Mouse (Mus musculus): ENCODE measurements at regions not wholly inside any gene's neighbourhood (a gene's known extent, or its start where the extent isn't known, plus 50 kb on each side); places are given as distances from the start of the nearest gene placed in this dataset.
"Not testable (repeated sequence)": the region's sequence is repeated elsewhere in the genome, so short reads cannot be mapped to it uniquely, and the experiment has no call there.

GRCm38 (mm10) chr10:99349125-99349716 lies 86.2 kb downstream of the Dusp6 start:
- H3K27ac ChIP-seq (ENCODE audit: insufficient read depth, low read length), result no peak overlapping the region
- TF ChIP-seq POLR2A (IDR thresholded peaks at IDR 0.05; ENCODE audit: extremely low read depth, insufficient read depth, low read length) (no peak), CTCF (IDR thresholded peaks at IDR 0.05; ENCODE audit: extremely low read depth, insufficient read depth, low read length) (no peak)
- peaks cover 3% of the 10 kb centered on the region; the same call in 1 of the 2 replicates for H3K4me1 ChIP-seq (ENCODE audit: control insufficient read depth, insufficient read depth, low read length)
- H3K4me3 ChIP-seq (ENCODE audit: insufficient read depth, low read length), result no peak overlapping the region

GRCm38 (mm10) chr10:99353541-99354292 lies 90.7 kb downstream of the Dusp6 start:
- H3K4me3 ChIP-seq (ENCODE audit: insufficient read depth, low read length), result no peak overlapping the region
- no peak overlapping the region for H3K27ac ChIP-seq (ENCODE audit: insufficient read depth, low read length)
- TF ChIP-seq CTCF (IDR thresholded peaks at IDR 0.05; ENCODE audit: extremely low read depth, insufficient read depth, low read length) (no peak), POLR2A (IDR thresholded peaks at IDR 0.05; ENCODE audit: extremely low read depth, insufficient read depth, low read length) (no peak)
- H3K4me1 ChIP-seq (ENCODE audit: control insufficient read depth, insufficient read depth, low read length), result peaks cover 3% of the 10 kb centered on the region; the same call in 1 of the 2 replicates

- no peak overlapping the region for H3K4me3 ChIP-seq (ENCODE audit: insufficient read depth, low read length)
- H3K4me1 ChIP-seq (ENCODE audit: control insufficient read depth, insufficient read depth, low read length), result peaks cover 3% of the 10 kb centered on the region; the same call in 1 of the 2 replicates
- TF ChIP-seq CTCF (IDR thresholded peaks at IDR 0.05; ENCODE audit: extremely low read depth, insufficient read depth, low read length), result no peak
- TF ChIP-seq POLR2A (IDR thresholded peaks at IDR 0.05; ENCODE audit: extremely low read depth, insufficient read depth, low read length), result no peak
- no peak overlapping the region for H3K27ac ChIP-seq (ENCODE audit: insufficient read depth, low read length)
Observed at GRCm38 (mm10) chr10:99354352-99354751, 91.3 kb downstream of the Dusp6 start.

- TF ChIP-seq POLR2A (IDR thresholded peaks at IDR 0.05; ENCODE audit: extremely low read depth, insufficient read depth, low read length), result no peak
- no peak for TF ChIP-seq CTCF (IDR thresholded peaks at IDR 0.05; ENCODE audit: extremely low read depth, insufficient read depth, low read length)
- peaks cover 3% of the 10 kb centered on the region; the same call in 1 of the 2 replicates for H3K4me1 ChIP-seq (ENCODE audit: control insufficient read depth, insufficient read depth, low read length)
- H3K4me3 ChIP-seq (ENCODE audit: insufficient read depth, low read length), result no peak overlapping the region
- no peak overlapping the region for H3K27ac ChIP-seq (ENCODE audit: insufficient read depth, low read length)
Observed at GRCm38 (mm10) chr10:99355303-99355702, 92.3 kb downstream of the Dusp6 start.

- TF ChIP-seq CTCF (IDR thresholded peaks at IDR 0.05; ENCODE audit: extremely low read depth, insufficient read depth, low read length) (no peak), POLR2A (IDR thresholded peaks at IDR 0.05; ENCODE audit: extremely low read depth, insufficient read depth, low read length) (no peak)
- H3K4me1 ChIP-seq (ENCODE audit: control insufficient read depth, insufficient read depth, low read length), result no peaks in the 10 kb centered on the region; the same call in 1 of the 2 replicates
- H3K27ac ChIP-seq (ENCODE audit: insufficient read depth, low read length), result no peak overlapping the region
- H3K4me3 ChIP-seq (ENCODE audit: insufficient read depth, low read length), result no peak overlapping the region
Observed at GRCm38 (mm10) chr10:99356221-99356620, 93.2 kb downstream of the Dusp6 start.

- no peak for TF ChIP-seq CTCF (IDR thresholded peaks at IDR 0.05; ENCODE audit: extremely low read depth, insufficient read depth, low read length)
- no peak overlapping the region for H3K4me3 ChIP-seq (ENCODE audit: insufficient read depth, low read length)
Observed at GRCm38 (mm10) chr10:99356883-99357282, 93.9 kb downstream of the Dusp6 start.

GRCm38 (mm10) chr10:99357347-99357746 lies 94.3 kb downstream of the Dusp6 start:
- H3K4me1 ChIP-seq (ENCODE audit: control insufficient read depth, insufficient read depth, low read length), result no peaks in the 10 kb centered on the region; the same call in 1 of the 2 replicates
- no peak for TF ChIP-seq CTCF (IDR thresholded peaks at IDR 0.05; ENCODE audit: extremely low read depth, insufficient read depth, low read length)
- no peak for TF ChIP-seq POLR2A (IDR thresholded peaks at IDR 0.05; ENCODE audit: extremely low read depth, insufficient read depth, low read length)
- peak overlapping the region; percentile 50; the same call in 1 of the 2 replicates for H3K27ac ChIP-seq (ENCODE audit: insufficient read depth, low read length)
- no peak overlapping the region for H3K4me3 ChIP-seq (ENCODE audit: insufficient read depth, low read length)

More at GRCm38 (mm10) chr10:99356883-99357282, 93.9 kb downstream of the Dusp6 start:
- peak overlapping the region; percentile 50; the same call in 1 of the 2 replicates for H3K27ac ChIP-seq (ENCODE audit: insufficient read depth, low read length)
- H3K4me1 ChIP-seq (ENCODE audit: control insufficient read depth, insufficient read depth, low read length), result no peaks in the 10 kb centered on the region; the same call in 1 of the 2 replicates

- Histone ChIP-seq H3K27ac (ENCODE audit: insufficient read depth, low read length) (no peak overlapping the region), H3K4me1 (ENCODE audit: control insufficient read depth, insufficient read depth, low read length) (no peaks in the 10 kb centered on the region; the same call in 1 of the 2 replicates)
- no peak for TF ChIP-seq POLR2A (IDR thresholded peaks at IDR 0.05; ENCODE audit: extremely low read depth, insufficient read depth, low read length)
- TF ChIP-seq CTCF (IDR thresholded peaks at IDR 0.05; ENCODE audit: extremely low read depth, insufficient read depth, low read length), result no peak
Observed at GRCm38 (mm10) chr10:99358256-99358655, 95.2 kb downstream of the Dusp6 start.

GRCm38 (mm10) chr10:99359439-99359866 lies 96.4 kb downstream of the Dusp6 start:
- Histone ChIP-seq H3K27ac (ENCODE audit: insufficient read depth, low read length) (no peak overlapping the region), H3K4me1 (ENCODE audit: control insufficient read depth, insufficient read depth, low read length) (no peaks in the 10 kb centered on the region; the same call in 1 of the 2 replicates), H3K4me3 (ENCODE audit: insufficient read depth, low read length) (no peak overlapping the region)
- TF ChIP-seq POLR2A (IDR thresholded peaks at IDR 0.05; ENCODE audit: extremely low read depth, insufficient read depth, low read length) (no peak), CTCF (IDR thresholded peaks at IDR 0.05; ENCODE audit: extremely low read depth, insufficient read depth, low read length) (no peak)

More at GRCm38 (mm10) chr10:99358256-99358655, 95.2 kb downstream of the Dusp6 start:
- H3K4me3 ChIP-seq (ENCODE audit: insufficient read depth, low read length), result no peak overlapping the region

- not testable (repeated sequence) for H3K4me1 ChIP-seq (ENCODE audit: control insufficient read depth, insufficient read depth, low read length); H3K4me3 ChIP-seq (ENCODE audit: insufficient read depth, low read length); H3K27ac ChIP-seq (ENCODE audit: insufficient read depth, low read length)
Observed at GRCm38 (mm10) chr10:99360601-99361000, 97.6 kb downstream of the Dusp6 start.

Data from cortical plate, adult 2 months (tissue).